Mouse (Mus musculus): ENCODE data around the gene Zscan21. TPM values are rescaled to one million over a fixed set of nuclear protein-coding genes. Genes with fewer than 3 reads are reported as not detected.

Gene Zscan21
- 3.8 and 9.2 TPM in 2 replicates for total RNA-seq (2015; ENCODE audit: low replicate concordance)
- total RNA-seq (2017; ENCODE audit: low replicate concordance) = 6.8 and 13.2 TPM in 2 replicates

GRCm38 (mm10) chr5:138116255-138117198 lies at the start of gene Zscan21:
Gene Zscan21 (plus strand): TSS chr5:138116903.
- ATAC-seq (replicated peaks; ENCODE audit: low FRiP score, poor library complexity, severe bottlenecking) = peak; percentile 99

DNA sequence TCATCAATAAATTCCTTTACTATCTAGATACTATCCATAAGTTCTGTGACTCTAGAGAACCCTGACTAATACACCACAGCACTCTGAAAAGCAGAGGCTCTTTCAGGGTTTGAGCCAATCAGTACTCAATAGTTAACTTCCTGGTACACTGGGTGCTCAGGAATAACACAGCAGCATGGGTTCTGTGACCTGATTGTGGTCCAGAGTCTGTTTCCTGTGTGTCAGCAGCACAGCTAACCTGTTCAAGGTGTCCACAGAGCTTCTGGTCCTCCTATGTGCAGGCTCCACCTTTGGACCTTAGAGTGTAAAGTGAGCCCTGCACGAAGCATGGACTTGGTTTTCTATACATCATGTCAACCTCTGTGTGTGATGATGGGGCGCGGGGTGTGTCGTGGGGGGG lies 42.9 kb upstream of the Zscan21 start:
- ATAC-seq (replicated peaks; ENCODE audit: low FRiP score, poor library complexity, severe bottlenecking) = no peak

- ATAC-seq (replicated peaks; ENCODE audit: low FRiP score, poor library complexity, severe bottlenecking) = no peak
Observed at GRCm38 (mm10) chr5:138075684-138076083, 41.0 kb upstream of the Zscan21 start.

- ATAC-seq (replicated peaks; ENCODE audit: low FRiP score, poor library complexity, severe bottlenecking) = no peak
Observed at GRCm38 (mm10) chr5:138076148-138076547, 40.6 kb upstream of the Zscan21 start.

GRCm38 (mm10) chr5:138080456-138080855 lies 36.2 kb upstream of the Zscan21 start:
- ATAC-seq (replicated peaks; ENCODE audit: low FRiP score, poor library complexity, severe bottlenecking) = no peak

DNA sequence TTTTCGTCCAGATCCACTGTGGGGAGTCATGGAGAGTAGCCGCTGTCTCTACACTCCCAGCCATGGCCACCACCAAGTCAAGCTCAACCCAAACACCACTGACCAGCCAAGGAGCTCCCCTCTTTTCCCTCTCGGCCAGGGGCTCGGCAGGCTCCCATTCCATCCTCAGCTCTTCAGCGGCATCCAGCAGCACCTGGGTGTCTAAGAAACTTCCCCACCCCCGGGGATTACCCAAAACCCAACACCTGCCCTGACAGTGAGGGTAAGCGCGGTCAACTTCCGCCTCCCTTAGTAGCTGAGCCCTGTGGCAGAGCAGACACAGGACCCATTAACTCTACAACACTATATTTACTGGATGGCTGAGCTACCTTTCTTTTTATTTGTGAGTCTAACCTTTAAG lies 35.3 kb upstream of the Zscan21 start:
- ATAC-seq (replicated peaks; ENCODE audit: low FRiP score, poor library complexity, severe bottlenecking) = no peak

GRCm38 (mm10) chr5:138083318-138083900 lies 33.3 kb upstream of the Zscan21 start:
- no peak for ATAC-seq (replicated peaks; ENCODE audit: low FRiP score, poor library complexity, severe bottlenecking)

- no peak for ATAC-seq (replicated peaks; ENCODE audit: low FRiP score, poor library complexity, severe bottlenecking)
Observed at GRCm38 (mm10) chr5:138083936-138084335, 32.8 kb upstream of the Zscan21 start.

- ATAC-seq (replicated peaks; ENCODE audit: low FRiP score, poor library complexity, severe bottlenecking) = peak; percentile 72
Observed at GRCm38 (mm10) chr5:138084507-138084906, 32.2 kb upstream of the Zscan21 start.

DNA sequence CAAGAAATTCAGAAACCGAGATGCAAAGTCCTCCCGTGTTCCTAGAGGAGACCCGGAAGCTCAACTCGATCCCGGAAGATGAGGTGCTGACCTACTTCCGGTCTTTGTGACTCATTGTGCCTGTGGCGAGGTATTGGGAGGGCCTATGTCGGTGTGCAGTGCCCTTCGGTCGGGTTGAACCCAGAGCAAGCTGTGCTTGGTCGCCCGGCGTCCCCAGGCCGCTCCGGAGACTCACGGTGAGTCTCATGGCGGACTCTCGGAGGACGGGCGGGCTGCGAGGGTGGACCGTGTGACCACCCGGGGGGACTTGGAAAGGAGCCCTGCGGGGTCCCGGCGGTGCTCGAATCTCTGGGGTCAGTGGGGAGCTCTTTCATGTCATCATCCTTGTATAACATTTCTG lies 31.7 kb upstream of the Zscan21 start, which contains the start of gene Zkscan1:
Gene Zkscan1, plus strand, starts transcription at position 89 of the 400 bp plus-strand sequence.
- peak; percentile 93 for ATAC-seq (replicated peaks; ENCODE audit: low FRiP score, poor library complexity, severe bottlenecking)

- ATAC-seq (replicated peaks; ENCODE audit: low FRiP score, poor library complexity, severe bottlenecking) = peak; percentile 24
Observed at GRCm38 (mm10) chr5:138085421-138085911, 31.2 kb upstream of the Zscan21 start.

- ATAC-seq (replicated peaks; ENCODE audit: low FRiP score, poor library complexity, severe bottlenecking) = no peak
Observed at GRCm38 (mm10) chr5:138086842-138087241, 29.9 kb upstream of the Zscan21 start.

GRCm38 (mm10) chr5:138088366-138088765 lies 28.3 kb upstream of the Zscan21 start:
- no peak for ATAC-seq (replicated peaks; ENCODE audit: low FRiP score, poor library complexity, severe bottlenecking)

- ATAC-seq (replicated peaks; ENCODE audit: low FRiP score, poor library complexity, severe bottlenecking) = no peak
Observed at GRCm38 (mm10) chr5:138089108-138089551, 27.6 kb upstream of the Zscan21 start.

DNA sequence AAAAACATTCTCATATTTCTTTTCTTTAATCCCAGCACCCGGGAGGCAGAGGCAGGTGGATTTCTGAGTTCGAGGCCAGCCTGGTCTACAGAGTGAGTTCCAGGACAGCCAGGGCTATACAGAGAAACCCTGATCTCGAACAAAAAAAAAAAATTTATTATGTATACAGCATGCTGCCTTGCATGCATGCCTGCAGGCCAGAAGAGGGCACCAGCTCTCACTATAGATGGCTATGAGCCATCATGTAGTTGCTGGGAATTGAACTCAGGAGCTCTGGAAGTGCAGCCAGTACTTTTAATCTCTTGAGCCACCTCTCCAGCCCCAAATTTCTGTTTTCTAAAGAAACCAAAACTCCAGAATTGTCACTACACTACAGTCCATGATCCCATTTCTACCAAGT lies 26.4 kb upstream of the Zscan21 start:
- ATAC-seq (replicated peaks; ENCODE audit: low FRiP score, poor library complexity, severe bottlenecking) = no peak

DNA sequence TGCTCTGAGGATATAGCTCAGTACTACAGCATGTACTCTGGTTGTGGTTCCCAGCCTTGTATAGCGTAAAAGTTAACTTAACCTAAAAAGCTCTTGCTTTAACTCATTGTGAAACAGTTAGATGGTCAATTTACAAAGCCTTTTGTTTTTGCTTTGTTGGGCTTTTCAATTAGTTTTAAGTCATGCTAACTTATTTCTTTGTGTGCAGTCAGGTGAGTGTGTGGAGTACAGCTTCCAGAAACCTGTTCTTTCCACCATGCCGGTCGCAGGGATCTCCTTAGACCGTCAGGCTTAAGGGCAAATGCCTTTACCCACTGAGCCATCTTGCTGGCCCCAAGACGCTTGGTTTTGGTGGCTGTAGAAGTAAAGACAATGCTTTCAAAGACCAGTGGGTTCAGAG lies 26.0 kb upstream of the Zscan21 start:
- no peak for ATAC-seq (replicated peaks; ENCODE audit: low FRiP score, poor library complexity, severe bottlenecking)

- no peak for ATAC-seq (replicated peaks; ENCODE audit: low FRiP score, poor library complexity, severe bottlenecking)
Observed at GRCm38 (mm10) chr5:138092771-138093170, 23.9 kb upstream of the Zscan21 start.

GRCm38 (mm10) chr5:138094474-138094873 lies 22.2 kb upstream of the Zscan21 start:
- ATAC-seq (replicated peaks; ENCODE audit: low FRiP score, poor library complexity, severe bottlenecking) = no peak

- no peak for ATAC-seq (replicated peaks; ENCODE audit: low FRiP score, poor library complexity, severe bottlenecking)
Observed at GRCm38 (mm10) chr5:138104976-138105375, 11.7 kb upstream of the Zscan21 start.

GRCm38 (mm10) chr5:138107130-138107529 lies 9.6 kb upstream of the Zscan21 start:
- ATAC-seq (replicated peaks; ENCODE audit: low FRiP score, poor library complexity, severe bottlenecking) = no peak

All from erythroblast, adult 5-6 weeks (primary cell).